Mouse (Mus musculus) G1E (cell line): ENCODE measurements around the gene Ppp4r3b.

Experiments used
- CTCF ChIP-seq: IDR thresholded peaks from 2 replicates; pipeline ENCODE4 v1.5.1; 2012; ENCODE audit warnings: low read depth, low read length, inconsistent platforms, mixed read lengths
- GATA1 ChIP-seq: IDR thresholded peaks from 2 replicates; pipeline ENCODE4 v1.6.1; 2012; ENCODE audit warnings: borderline replicate concordance, low read length, inconsistent platforms, mixed read lengths
- TAL1 ChIP-seq: conservative IDR thresholded peaks from 2 replicates; pipeline ENCODE4 v1.6.1; 2012; ENCODE audit warnings: low read depth, low read length, inconsistent platforms, mixed read lengths

GRCm38 (mm10) chr11:29238047-29238446 is 65.4 kb downstream of the Ppp4r3b start:
- TF ChIP-seq CTCF (no peak), GATA1 (no peak), TAL1 (no peak)
